ENCODE assay signal across 27 mouse cellular contexts in the genomic region with DNA sequence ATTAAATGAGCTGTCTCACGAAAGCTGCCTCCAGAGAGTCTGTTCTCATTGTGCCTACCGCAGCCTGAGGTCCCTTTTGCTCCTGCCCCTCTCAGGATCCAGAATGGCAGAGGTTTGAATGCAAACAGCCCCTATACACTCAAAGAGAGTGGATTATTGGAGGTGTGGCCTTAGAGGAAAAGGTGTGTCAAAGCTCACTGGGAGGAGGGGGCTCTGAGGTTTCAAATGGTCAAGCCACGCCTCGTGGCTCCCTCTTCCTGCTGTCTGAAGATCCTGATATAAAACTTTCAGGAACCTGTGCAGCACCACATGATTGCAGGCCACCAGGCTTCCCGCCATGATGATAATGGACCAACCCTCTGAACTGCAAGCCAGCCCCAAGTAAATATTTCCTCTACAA.
"Had no signal": no experiment of that assay in that cellular context is flagged by ENCODE, and none has a peak within 500 bp of the region (broad histone marks: within the 10 kb centered on the region; RNA-seq: fewer than 3 reads in every experiment).

No protein-coding gene starts in this region.

- H3K4me3 ChIP-seq: gastrocnemius, adult 2 months; heart, embryonic 12.5 days; hindbrain, embryonic 10.5 days; hindbrain, embryonic 12.5 days; intestine, embryonic 15.5 days; kidney, embryonic 15.5 days; layer of hippocampus, adult 2 months; left cerebral cortex, adult 2 months; limb, embryonic 13.5 days; limb, embryonic 15.5 days; liver, embryonic 12.5 days had no signal

- H3K27ac ChIP-seq: gastrocnemius, adult 2 months; hindbrain, embryonic 10.5 days; hindbrain, embryonic 12.5 days; hindbrain, embryonic 14.5 days; intestine, embryonic 15.5 days; kidney, embryonic 15.5 days; kidney, postnatal 0 days; layer of hippocampus, adult 2 months; left cerebral cortex, adult 2 months; limb, embryonic 13.5 days; liver, embryonic 12.5 days; liver, embryonic 14.5 days had no signal

- H3K9ac ChIP-seq: heart, embryonic 12.5 days; hindbrain, embryonic 12.5 days; hindbrain, embryonic 14.5 days; intestine, embryonic 15.5 days; kidney, embryonic 15.5 days; limb, embryonic 13.5 days; limb, embryonic 15.5 days; liver, embryonic 12.5 days; liver, embryonic 14.5 days had no signal

- H3K4me1 ChIP-seq: hindbrain, embryonic 12.5 days; kidney, embryonic 15.5 days; limb, embryonic 15.5 days had no signal

- H3K9me3 ChIP-seq: heart, embryonic 12.5 days; hindbrain, embryonic 10.5 days; hindbrain, embryonic 12.5 days; intestine, embryonic 15.5 days; kidney, embryonic 15.5 days; limb, embryonic 13.5 days; limb, embryonic 15.5 days; liver, embryonic 12.5 days had no signal

- DNase-seq: gastrocnemius, adult 2 months; gastrocnemius, postnatal 10 days; gastrocnemius, postnatal 25 days; heart, adult 18-20 months; heart, postnatal 10 days; heart, postnatal 4 days; kidney, adult 11 months; kidney, adult 2 months; kidney, adult 9 months; kidney, postnatal 14 days; kidney, postnatal 4 days; left cerebral cortex, postnatal 4 days had no signal

- H3K4me2 ChIP-seq: heart, embryonic 12.5 days; hindbrain, embryonic 12.5 days; hindbrain, embryonic 14.5 days; intestine, embryonic 15.5 days; kidney, embryonic 15.5 days; limb, embryonic 13.5 days; limb, embryonic 15.5 days; liver, embryonic 12.5 days had no signal

- ATAC-seq: hindbrain, embryonic 16.5 days; inflammation-experienced regulatory T-cells, adult 6 months; intestine, embryonic 15.5 days; liver, embryonic 12.5 days had no signal

- H3K27me3 ChIP-seq: heart, embryonic 12.5 days; hindbrain, embryonic 12.5 days; intestine, embryonic 15.5 days; kidney, embryonic 15.5 days; limb, embryonic 13.5 days; limb, embryonic 15.5 days; liver, embryonic 12.5 days had no signal
